Mouse (Mus musculus) forebrain, postnatal 0 days (tissue): ENCODE data around the gene Col7a1. TPM values are rescaled to one million over a fixed set of nuclear protein-coding genes. Genes with fewer than 3 reads are reported as not detected.

Source experiments
- ATAC-seq: fragments of 200-750 bp; cut with Nextera tagmentation; 2 replicates; pipeline ENCODE4 v1.8.0; 2017; ENCODE audit warnings: mild to moderate bottlenecking, moderate library complexity
- DNase-seq: peaks from one replicate; pipeline ENCODE4 v3.0.0-alpha.2; 2015
- H3K27ac ChIP-seq: fragments of 300-500 bp; sonication (generic); 2 replicates; pipeline ENCODE4 v1.5.1; 2014; ENCODE audit warnings: low read depth, mild to moderate bottlenecking, antibody characterized with exemption, low read length, moderate library complexity, mixed read lengths
- H3K27me3 ChIP-seq: fragments of 300-500 bp; sonication (generic); 2 replicates; pipeline ENCODE4 v1.6.1; 2014; ENCODE audit warnings: mild to moderate bottlenecking, low read length, mixed read lengths; ENCODE audit not compliant: insufficient read depth
- H3K36me3 ChIP-seq: fragments of 300-500 bp; sonication (generic); 2 replicates; pipeline ENCODE4 v1.6.1; 2014; ENCODE audit warnings: mild to moderate bottlenecking, moderate library complexity; ENCODE audit not compliant: insufficient read depth
- H3K4me1 ChIP-seq: fragments of 300-500 bp; sonication (generic); 2 replicates; pipeline ENCODE4 v1.6.1; 2014; ENCODE audit warnings: antibody characterized with exemption; ENCODE audit not compliant: insufficient read depth
- H3K4me2 ChIP-seq: fragments of 300-500 bp; sonication (generic); 2 replicates; pipeline ENCODE4 v1.6.1; 2014; ENCODE audit warnings: low read depth, mild to moderate bottlenecking, moderate library complexity
- H3K4me3 ChIP-seq: fragments of 300-500 bp; sonication (generic); 2 replicates; pipeline ENCODE4 v1.5.1; 2014; ENCODE audit warnings: low read depth, low read length, mixed read lengths
- H3K9ac ChIP-seq: fragments of 300-500 bp; sonication (generic); 2 replicates; pipeline ENCODE4 v1.6.1; 2014; ENCODE audit warnings: mild to moderate bottlenecking
- H3K9me3 ChIP-seq: fragments of 300-500 bp; sonication (generic); 2 replicates; pipeline ENCODE4 v1.6.1; 2016; ENCODE audit warnings: low read length
- CTCF ChIP-seq: sonication (generic); IDR thresholded peaks from 2 replicates; pipeline ENCODE4 v1.5.1; 2016; ENCODE audit warnings: antibody characterized with exemption, control low read depth, low read depth
- WGBS: fragments of 180-500 bp; shearing (Covaris S2); extraction: QIAGEN DNeasy Blood & Tissue Kit; methylation state at CpG from one replicate; pipeline ENCODE4 v1.1.7; 2014; 5-methylcytosine and 5-hydroxymethylcytosine counted together
- polyA plus RNA-seq: library from polyadenylated mRNA; unstranded; fragments of >200 nt; fragmentation: Nextera tagmentation; extraction: Ambion mirVana; gene quantifications from 2 replicates; pipeline ENCODE4 v1.2.1, GENCODE M21; 2015
- total RNA-seq: library from RNA; depleted of rRNA; stranded (reverse); fragments of >200 nt; gene quantifications from 2 replicates; pipeline ENCODE4 v1.2.3, GENCODE M21; 2014

Col7a1 gene
- total and polyA plus RNA-seq, 2 experiments from 2014 or later, result 1.6 to 5.4 TPM

DNA sequence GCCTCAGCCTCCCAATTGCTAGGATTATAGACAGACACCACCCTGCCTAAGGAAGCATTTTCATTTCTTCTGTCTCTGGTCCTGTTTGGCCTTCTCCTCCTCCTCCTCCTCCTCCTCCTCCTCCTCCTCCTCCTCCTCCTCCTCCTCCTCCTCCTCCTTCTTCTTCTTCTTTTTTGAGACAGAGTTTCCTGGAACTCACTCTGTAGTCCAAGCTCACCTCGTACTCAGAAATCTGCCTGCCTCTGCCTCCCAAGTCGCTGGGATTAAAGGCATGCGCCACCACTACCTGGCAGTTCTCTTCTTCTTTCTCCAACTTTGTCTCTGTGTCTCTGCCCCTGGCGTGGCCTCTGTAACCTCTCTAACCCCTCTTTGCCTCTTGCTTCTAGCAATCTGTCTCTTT lies 32.3 kb downstream of the Col7a1 start, which contains the start of gene Ucn2:
Ucn2 (plus strand) TSS at position 301 of the 400 bp plus-strand sequence.
- Histone ChIP-seq H3K9me3 (no peaks in the 10 kb centered on the region), H3K4me2 (no peak within 1 kb of the TSS), H3K27ac (no peak within 1 kb of the TSS), H3K9ac (no peak within 1 kb of the TSS), H3K4me3 (no peak within 1 kb of the TSS), H3K27me3 (no peaks in the 10 kb centered on the region), H3K4me1 (no peaks in the 10 kb centered on the region), H3K36me3 (no peaks in the 10 kb centered on the region)
- TF ChIP-seq CTCF, result no peak
- ATAC-seq (no peak), DNase-seq (no peak)
- WGBS, result 81% methylated on average over 4 of the region's 4 CpGs

DNA sequence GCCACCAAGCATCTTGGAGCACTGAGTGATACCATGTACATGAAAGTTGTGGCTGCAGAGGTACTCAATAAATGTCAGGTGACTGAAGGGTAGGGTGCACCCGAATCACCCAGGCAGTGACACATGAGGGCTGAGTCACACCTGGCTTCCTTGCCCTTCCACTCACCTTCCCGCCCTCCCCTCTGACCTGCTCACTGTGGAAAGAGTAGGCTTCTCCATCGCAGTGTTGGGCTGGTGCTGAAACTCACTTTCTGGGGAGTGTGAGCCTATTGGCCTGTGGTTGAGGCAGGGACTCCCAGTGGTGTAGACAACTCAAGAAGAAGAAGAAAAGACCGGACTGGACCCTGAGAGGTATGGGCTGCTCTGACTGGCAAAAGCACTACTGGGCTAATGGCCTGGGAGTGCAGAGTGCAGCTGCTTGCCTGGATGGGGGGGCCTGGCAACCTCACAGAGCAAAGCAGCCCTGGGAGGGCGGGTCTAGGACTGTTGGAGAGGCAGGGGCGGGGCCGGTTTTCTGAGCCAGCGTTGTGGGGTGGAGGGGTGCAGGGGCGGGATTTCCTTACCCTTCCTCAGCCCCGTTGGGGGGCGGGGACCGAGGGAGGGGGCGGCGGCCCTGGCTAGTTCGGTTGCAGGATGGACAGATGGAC lies 34.4 kb downstream of the Col7a1 start:
- ATAC-seq, result no peak
- 25% methylated on average over 14 of the region's 15 CpGs for WGBS
- no peak overlapping the region for H3K27ac ChIP-seq

GRCm38 (mm10) chr9:108989802-108990461 lies 36.5 kb downstream of the Col7a1 start:
- H3K36me3 ChIP-seq, result no peaks in the 10 kb centered on the region
- peaks cover 8% of the 10 kb centered on the region; the same call in 1 of the 2 replicates for H3K4me1 ChIP-seq
- 77% methylated on average over 4 of the region's 4 CpGs for WGBS
- no peak for ATAC-seq
- no peak overlapping the region for H3K9ac ChIP-seq
- TF ChIP-seq CTCF, result no peak
- H3K27me3 ChIP-seq, result no peaks in the 10 kb centered on the region
- no peak overlapping the region for H3K4me3 ChIP-seq
- no peaks in the 10 kb centered on the region for H3K9me3 ChIP-seq
- no peak for DNase-seq
- H3K4me2 ChIP-seq, result no peak overlapping the region
- no peak overlapping the region for H3K27ac ChIP-seq

More for the DNA sequence above, 34.4 kb downstream of the Col7a1 start:
- no peak for DNase-seq
- H3K4me2 ChIP-seq, result no peak overlapping the region
- H3K4me1 ChIP-seq, result peaks cover 5% of the 10 kb centered on the region; the same call in 1 of the 2 replicates
- H3K36me3 ChIP-seq, result no peaks in the 10 kb centered on the region
- H3K9ac ChIP-seq, result no peak overlapping the region
- no peaks in the 10 kb centered on the region for H3K27me3 ChIP-seq
- TF ChIP-seq CTCF, result no peak
- H3K4me3 ChIP-seq, result no peak overlapping the region
- no peaks in the 10 kb centered on the region for H3K9me3 ChIP-seq

DNA sequence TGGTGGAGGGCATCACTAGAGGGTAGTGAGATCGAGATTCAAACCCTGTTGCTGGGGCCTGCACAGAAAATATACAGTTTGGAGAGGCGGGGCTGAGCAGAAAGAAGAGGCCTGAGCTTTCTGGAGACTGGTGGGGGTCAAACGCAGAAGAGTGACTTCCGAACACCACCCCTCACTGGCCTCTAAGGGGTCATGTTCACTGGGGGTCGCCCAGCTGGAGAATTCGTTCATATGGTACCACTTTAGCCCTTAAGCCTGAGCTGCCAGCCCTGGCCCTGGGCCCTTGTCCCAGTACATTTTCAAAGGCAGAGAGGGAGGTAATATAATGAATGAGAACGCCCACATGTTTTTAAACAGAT lies 37.1 kb downstream of the Col7a1 start:
- Histone ChIP-seq H3K4me3 (no peak overlapping the region), H3K9ac (no peak overlapping the region), H3K27ac (no peak overlapping the region), H3K27me3 (no peaks in the 10 kb centered on the region), H3K4me1 (peaks cover 8% of the 10 kb centered on the region; the same call in 1 of the 2 replicates), H3K36me3 (no peaks in the 10 kb centered on the region), H3K9me3 (no peaks in the 10 kb centered on the region), H3K4me2 (no peak overlapping the region)
- DNase-seq (no peak), ATAC-seq (no peak)
- 55% methylated on average over 7 of the region's 7 CpGs for WGBS
- TF ChIP-seq CTCF, result no peak

DNA sequence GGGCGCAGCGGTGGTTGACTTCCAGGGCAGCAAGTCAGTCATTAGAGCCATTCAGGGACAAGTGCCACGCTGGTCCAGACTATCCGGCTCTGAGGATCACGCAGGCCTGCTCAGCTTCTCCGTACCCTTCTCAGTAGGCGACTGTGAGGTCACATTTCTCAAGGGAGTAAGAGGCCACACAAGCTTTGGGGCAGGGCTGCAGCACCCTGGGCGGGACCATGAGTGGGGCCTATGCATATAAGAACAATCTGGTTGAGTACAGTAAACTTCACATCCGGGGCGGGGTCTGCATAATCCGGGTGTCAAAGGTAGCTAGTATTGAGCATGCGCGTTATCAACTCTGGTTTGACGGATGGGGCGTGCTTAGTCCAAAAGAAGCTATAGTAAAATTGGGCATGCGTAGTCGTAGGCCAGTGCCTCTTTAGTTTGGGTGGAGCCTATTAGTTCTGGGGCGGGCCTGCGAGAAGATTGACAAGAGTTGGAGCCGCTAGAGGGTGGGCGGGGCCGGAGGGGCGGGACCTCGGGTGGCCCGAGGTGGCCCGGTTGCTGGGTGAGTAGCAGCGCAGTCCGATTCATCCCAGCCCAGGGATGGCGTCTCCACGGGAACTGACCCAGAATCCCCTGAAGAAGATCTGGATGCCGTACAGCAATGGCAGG lies 38.2 kb downstream of the Col7a1 start, which contains the start of gene Pfkfb4:
Pfkfb4 (plus strand) TSS at position 351 of the 657 bp plus-strand sequence.
- peak within 1 kb of the TSS; percentile 75 for H3K9ac ChIP-seq
- H3K4me2 ChIP-seq, result peak within 1 kb of the TSS; percentile 79
- peak within 1 kb of the TSS; percentile 82 for H3K27ac ChIP-seq
- ATAC-seq (peak; percentile 97), DNase-seq (peak; percentile 97)
- peaks cover 8% of the 10 kb centered on the region; the same call in 1 of the 2 replicates for H3K4me1 ChIP-seq
- H3K36me3 ChIP-seq, result no peaks in the 10 kb centered on the region
- H3K4me3 ChIP-seq, result peak within 1 kb of the TSS; percentile 72
- H3K27me3 ChIP-seq, result no peaks in the 10 kb centered on the region
- under 1% methylated on average over 31 of the region's 31 CpGs for WGBS
- no peak for TF ChIP-seq CTCF
- H3K9me3 ChIP-seq, result no peaks in the 10 kb centered on the region

DNA sequence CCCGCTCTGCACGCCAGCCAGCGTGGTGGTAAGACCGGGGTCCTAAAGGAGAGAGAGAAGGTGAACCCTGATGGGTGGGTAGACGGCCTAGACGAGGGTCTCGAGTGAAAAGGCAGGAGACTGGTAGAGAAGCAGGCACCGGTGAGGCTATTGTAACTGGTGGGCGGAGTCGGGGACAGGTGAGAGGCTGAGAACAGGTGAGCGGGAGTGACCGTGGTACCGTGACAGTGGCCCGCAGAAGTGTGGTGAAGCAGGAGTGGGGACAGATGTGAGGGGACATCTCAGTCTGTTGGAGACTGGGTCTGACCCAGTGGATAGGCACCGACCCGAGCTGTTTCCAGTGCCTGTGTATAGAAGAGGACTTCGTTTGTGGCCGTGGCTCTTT lies 38.7 kb downstream of the Col7a1 start:
- no peak for TF ChIP-seq CTCF
- Histone ChIP-seq H3K4me3 (peak overlapping the region; percentile 72), H3K27ac (peak overlapping the region; percentile 82), H3K9me3 (no peaks in the 10 kb centered on the region), H3K9ac (peak overlapping the region; percentile 75), H3K27me3 (no peaks in the 10 kb centered on the region), H3K4me2 (peak overlapping the region; percentile 79), H3K4me1 (peaks cover 8% of the 10 kb centered on the region; the same call in 1 of the 2 replicates), H3K36me3 (no peaks in the 10 kb centered on the region)
- ATAC-seq, result no peak
- 7% methylated on average over 18 of the region's 18 CpGs for WGBS
- DNase-seq, result no peak
